Mouse (Mus musculus) adipocyte (in vitro differentiated cells): Measurements from ENCODE around the gene Ift122.
"Not testable (repeated sequence)": the region's sequence is repeated elsewhere in the genome, so short reads cannot be mapped to it uniquely, and the experiment has no call there.

Experiments used
- DNase-seq: peaks from one replicate; pipeline ENCODE4 v3.0.0-alpha.2; 2016; ENCODE audit warnings: low spot score

Gene Ift122

DNA sequence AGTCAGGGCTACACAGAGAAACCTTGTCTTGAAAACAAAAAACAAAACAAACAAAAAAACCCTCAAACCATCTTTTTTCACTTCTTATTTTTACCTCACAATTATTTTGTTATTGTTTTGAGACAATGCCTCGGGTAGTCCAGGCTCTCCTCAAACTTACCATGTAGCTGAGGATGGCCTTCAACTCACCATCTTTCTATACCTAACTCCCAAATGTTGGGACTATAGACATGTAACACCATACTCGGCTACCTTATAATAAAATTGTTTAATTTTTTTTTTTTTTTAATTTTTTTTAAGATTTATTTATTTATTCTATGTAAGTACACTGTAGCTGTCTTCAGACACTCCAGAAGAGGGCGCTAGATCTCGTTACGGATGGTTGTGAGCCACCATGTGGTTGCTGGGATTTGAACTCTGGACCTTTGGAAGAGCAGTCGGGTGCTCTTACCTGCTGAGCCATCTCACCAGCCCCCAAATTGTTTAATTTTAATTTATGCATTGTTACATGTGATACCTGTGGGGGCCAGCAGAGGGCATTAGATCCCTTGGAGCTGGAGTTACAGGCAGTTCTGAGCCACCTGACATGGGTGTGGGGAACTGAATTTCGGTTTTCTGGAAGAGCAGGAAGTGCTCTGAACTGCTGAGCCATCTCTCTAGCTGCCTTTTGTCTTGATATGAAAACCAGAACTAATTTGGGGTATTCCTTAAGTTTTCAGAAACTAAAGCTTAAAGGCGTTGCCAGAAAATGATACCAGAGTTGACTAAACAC, 6.4 kb upstream of the Ift122 start:
- DNase-seq = peak; percentile 81

DNA sequence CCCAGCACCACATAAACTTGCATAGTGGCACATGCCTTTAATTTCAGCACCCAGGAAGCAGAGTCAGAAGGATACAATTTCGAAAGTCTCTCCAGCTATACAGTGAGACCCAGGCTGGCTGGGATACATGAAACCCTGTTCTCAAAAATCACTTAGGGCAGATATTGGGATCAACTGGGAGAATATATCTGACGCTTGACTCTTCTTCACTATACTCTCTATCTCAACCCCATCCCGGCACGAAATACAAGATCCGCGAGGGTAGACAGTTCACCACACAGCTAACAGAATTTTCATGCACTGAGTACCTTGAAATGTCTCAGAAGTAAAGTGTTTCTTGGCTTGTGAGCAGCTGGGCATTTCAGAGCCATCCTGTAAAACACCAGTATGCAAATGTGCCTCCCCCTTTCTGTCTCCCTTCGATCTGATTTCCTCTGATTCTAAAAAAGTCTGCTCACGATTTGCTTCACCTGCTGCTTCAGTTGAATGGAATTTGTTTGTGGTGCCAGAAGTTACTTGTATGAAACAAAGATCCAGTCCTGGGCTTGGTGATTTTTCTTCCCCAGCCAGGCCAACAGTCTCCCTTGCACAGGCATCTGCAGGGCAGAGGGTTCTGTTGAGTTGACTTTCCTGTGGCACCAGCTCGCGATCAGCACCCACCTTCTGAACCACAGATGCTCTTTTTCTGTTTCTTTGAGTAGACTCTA, 4.5 kb upstream of the Ift122 start:
- DNase-seq = no peak

DNA sequence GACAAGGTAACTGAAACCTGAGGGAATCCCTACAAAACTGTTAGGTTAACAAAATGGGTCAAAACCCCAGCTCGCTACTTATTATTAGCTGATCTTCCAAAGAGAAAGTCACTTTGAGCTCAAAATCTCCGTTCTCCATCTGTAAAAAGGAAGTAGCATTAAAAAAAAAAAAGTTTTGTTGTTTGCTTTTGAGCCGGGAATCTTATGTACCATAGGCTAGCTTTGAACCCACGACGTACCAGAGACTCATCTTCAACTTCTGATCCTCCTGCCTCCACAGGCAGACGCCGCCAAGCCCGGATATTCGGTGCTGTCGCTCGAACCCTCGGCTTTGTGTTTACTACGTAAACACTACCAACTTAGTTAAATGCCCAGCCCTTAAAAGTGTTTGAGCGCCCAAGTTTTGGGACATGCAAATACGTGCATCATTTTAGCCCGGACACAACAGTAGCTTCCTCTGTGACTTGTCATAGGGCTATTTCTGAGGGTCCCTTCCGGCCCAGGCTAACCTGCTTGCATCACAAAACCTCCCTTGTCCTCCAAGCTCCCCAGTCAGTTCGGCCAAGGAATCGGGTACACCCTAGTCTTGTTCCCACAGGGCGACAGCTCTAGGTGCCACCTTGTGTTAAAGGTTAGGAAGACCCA, 702 bp upstream of the Ift122 start:
- DNase-seq = no peak

DNA sequence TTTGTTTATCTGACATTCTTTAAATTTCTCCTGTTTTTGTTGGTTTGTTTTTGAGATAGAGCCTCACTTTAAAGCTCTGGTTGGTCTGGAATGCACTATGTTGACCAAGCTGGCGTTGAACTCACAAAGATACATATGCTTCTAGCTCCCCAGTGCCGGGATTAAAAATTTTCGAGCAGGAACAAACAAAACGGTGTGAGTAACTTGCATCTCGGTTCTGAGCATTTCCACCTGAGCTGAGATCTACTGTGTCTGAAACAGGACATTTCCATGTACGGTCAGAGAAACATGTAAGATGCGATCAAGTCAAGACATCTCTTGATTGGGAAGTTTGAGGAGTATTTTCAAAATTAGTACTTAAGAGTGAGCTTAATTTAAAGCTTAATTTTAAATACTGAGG, 715 bp downstream of the Ift122 start:
- DNase-seq = no peak

DNA sequence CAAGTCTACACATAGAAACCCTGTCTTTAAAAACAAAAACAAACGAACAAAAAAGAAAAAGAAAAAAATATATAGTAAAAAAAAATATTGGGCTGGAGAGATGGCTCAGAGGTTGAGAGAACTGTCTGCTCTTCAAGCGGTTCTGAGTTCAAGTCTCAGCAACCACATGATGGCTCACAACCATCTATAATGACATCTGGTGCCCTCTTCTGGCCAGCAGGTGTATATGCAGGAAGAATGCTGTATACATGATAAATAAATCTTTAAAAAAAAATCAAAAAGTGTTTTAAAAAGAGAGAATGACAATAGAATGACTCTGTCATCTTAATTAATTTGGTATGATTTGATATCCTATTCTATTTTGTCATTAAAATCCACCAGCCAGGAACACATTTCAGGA, 1.2 kb downstream of the Ift122 start:
- peak; percentile 69 for DNase-seq

DNA sequence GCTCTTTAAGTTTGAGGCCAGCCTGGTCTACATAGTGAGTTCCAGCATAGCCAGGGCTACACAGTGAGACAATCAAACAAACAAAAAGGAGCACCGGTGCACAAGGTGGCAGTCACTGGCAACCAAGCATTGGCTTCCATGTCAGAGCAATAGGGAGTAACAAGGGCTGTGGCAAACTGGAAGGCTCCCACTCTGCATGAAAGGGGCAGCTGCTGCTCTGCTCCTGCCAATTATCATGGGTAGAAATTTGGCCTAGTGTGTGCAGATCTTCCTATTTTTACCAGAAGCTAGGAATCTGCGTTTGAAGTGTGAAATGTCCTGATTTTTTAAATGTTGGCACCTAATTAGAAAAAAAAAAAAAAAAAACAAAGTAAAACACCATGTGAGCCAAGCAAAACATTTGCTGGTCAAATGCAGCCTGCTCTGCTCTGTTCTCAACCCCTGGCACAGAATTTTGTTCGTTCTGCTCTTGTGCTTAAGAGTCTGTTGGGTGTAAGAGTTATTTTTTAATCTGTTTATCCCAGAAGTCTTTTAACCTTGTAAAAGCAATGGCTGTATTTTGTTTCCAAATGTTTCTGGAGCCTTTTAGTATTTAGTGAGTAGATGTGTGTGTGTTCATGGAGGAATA, 2.6 kb downstream of the Ift122 start:
- DNase-seq = peak; percentile 95

DNA sequence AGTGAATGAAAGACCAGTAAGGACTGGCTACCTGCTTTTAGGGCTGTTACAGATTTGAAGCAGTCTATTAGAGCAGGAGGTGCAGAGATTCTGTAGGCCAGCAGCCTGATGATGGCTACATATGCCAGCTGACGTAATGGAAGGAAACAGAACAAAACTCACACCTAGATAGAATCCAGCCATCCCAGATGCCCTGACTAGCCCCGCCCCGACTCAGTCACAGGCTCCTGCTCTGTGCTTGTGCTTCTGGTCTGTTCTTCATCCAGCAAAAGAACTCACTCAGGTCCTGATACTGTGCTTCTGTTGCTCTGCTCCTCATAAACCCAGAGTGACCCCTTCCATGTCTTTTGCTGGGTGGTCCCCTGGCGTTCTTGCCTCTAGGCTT, 3.1 kb downstream of the Ift122 start:
- no peak for DNase-seq

DNA sequence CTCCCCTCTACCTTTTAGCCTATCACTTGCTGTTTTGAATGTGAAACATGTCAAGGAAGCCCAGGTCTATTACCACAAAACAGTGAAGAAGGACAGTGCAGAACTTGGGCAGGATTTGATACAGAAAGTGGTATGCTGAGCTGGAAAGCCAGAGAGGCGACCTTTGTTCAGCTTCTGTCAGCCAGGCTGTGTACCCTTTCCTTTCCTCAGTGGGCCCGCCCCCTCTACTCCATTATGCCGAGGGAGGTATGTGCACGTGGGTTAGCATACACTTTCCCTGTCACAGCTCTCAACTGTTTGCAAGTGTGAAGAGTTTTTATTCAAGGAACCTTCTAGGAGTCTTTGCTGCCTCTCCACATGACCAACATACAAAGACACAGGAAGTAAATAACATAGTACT, 6.0 kb downstream of the Ift122 start:
- DNase-seq = peak; percentile 48

DNA sequence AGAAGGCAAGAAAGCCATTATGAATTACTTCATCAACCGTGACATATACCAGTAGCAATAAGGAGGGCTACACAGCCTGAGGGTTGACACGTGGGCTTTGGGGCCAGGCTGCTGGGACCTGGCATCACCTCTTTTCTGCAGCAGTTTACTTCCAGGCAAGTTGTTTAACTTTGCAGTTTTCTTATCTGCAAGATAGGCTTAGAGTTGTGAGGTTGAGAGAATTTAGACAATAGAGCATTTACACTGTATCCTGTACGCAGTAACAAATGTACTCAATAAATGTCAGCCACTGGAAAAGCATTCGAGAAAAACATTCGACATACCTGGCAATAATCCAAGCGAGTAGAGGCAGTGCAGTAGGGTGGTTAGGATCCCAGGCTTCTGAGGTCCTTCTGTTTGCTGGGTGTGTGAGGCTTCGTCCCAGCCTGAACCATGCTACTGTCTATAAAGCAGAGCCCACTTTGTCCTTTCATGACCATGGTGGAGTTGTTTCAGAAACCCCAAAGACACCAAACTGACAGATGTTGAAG, 6.8 kb downstream of the Ift122 start:
- peak; percentile 53 for DNase-seq

DNA sequence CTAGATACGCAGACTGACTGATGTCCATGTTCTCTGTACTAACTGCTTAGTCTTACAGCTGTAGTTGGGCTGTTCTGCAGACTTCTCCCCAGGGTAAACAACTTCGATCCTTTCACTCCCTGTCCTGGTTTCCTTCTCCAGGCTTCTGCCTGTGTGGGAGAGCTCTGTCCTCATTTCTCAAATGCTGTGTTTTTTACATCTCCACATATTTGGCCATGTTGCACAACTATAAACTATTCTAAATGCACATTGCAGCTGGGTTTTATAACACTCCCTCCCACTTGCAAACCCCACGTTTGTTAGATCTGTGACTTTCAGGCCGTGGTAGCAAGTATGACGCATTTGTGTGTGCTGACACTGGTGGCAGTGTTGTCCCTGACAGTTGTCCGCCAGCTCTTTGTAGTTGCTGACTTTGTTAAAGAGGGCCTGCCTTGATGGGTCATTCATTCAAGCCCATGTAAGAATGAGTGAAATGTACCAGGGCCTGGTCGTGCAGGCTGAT, 10.1 kb downstream of the Ift122 start:
- peak; percentile 85 for DNase-seq

DNA sequence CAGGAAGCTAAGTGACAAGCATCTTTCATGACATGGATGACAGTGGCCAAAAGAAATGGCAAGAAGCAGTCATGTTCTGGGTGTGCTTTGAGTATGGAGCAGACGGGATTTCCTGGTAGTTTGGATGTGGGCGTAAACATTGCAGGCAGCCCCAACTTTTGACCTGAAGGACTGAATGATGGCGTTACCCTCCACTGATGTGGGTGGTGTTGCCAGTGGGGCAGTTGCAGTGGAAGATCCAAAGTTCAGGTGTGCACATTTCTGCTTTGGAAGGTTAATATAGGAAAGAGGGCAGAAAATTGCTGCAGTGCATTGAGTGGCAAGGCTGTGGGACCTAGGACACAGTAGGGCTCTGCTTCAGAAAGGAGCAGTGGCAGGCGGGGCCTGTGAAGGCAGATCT, 12.0 kb downstream of the Ift122 start:
- DNase-seq = no peak

DNA sequence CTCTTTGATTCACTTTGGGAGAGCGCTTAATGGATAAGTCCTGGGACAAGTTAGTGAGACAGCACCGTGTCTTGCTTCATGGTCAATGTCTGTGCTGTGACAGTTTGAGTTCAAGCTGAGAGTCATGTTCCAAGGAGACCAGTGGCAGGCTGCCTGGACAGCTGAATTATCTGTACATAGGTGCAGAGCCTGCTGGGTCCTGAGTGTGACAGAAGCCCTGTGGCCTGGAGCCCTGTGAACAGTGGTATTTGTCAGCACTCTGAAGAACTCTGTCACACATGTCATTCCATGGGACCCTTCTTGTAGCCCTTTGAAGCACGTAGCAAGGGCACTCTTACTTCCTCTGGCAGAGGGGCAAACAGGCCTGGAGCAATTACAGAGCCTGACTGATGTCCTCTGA, 13.9 kb downstream of the Ift122 start:
- DNase-seq = not testable (repeated sequence)

DNA sequence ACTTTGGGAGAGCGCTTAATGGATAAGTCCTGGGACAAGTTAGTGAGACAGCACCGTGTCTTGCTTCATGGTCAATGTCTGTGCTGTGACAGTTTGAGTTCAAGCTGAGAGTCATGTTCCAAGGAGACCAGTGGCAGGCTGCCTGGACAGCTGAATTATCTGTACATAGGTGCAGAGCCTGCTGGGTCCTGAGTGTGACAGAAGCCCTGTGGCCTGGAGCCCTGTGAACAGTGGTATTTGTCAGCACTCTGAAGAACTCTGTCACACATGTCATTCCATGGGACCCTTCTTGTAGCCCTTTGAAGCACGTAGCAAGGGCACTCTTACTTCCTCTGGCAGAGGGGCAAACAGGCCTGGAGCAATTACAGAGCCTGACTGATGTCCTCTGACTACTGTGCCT, 18.0 kb downstream of the Ift122 start:
- not testable (repeated sequence) for DNase-seq

DNA sequence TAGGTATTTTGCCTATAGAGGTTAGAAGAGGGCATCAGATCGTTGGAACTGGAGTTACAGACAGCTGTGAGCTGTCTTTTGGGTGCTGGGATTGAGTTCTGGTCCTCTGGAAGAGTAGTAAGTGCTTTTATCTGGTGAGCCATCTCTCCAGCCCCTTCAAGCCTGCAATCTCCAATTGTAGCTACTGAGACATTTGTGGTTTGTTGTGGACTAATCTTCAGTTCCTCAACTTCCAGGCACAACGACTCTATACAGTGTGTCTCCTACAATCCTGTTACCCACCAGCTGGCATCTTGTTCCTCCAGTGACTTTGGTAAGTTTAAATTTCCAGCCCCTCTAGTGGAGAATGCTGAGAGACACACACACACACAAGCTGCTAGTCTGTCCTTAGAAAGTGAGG, 24.0 kb downstream of the Ift122 start:
- DNase-seq = no peak

DNA sequence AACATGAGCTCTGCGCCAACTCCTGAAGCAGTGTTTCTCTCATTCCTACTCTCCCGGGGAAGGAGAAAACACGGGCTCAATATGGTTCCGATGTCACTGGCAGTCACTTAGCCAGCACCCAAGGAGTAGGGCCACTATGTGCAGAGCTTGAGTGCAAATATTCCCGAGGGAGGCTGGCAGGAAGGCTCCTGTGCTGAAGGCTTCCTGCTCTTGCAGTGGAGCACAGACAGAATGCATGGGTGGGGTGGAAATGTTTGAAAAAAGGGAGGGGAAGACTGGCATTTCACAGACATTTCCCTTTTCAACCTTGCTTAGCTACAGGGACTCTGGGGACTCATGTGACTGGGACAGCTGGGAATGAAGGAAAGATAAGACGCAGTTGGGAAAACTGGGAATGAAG, 25.4 kb downstream of the Ift122 start:
- DNase-seq = peak; percentile 11

DNA sequence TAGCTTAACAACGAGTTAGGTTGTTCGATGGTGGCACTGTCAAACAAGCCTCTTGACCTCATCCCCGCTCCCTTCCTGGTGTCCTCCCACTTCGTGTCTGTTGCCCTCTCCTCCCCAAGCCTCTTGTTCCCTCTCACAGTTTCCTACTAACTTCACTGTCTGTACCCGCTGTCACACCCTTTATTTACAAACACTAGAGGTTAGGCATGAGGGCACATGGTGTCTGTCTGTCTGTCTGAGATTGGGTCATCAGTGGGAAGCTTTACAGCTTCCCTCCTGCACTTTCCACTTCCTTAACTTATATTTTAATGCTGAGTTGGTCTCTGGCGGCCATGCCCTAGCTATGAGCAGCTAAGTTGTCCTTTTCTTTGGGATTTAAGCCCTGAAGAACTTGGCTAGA, 26.5 kb downstream of the Ift122 start:
- peak; percentile 8 for DNase-seq

DNA sequence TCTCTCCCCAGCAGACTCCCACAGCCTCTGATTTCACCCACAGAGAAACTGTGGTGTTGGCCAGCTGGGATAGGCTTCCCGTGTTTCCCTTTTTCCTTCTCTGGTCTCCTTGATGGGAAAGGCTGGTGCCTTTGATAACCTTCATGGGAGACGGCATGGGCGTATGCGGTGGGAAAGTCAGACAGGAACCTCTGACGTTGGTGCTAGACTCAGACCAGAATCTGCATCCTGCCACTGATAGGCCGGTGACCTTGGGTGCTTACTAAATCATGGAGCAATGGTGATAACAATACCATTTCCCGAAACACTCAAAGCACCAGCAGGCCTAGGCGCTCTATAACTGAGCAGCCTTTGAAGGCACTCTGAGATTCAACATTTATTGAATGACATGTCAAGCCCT, 27.5 kb downstream of the Ift122 start:
- DNase-seq = no peak

DNA sequence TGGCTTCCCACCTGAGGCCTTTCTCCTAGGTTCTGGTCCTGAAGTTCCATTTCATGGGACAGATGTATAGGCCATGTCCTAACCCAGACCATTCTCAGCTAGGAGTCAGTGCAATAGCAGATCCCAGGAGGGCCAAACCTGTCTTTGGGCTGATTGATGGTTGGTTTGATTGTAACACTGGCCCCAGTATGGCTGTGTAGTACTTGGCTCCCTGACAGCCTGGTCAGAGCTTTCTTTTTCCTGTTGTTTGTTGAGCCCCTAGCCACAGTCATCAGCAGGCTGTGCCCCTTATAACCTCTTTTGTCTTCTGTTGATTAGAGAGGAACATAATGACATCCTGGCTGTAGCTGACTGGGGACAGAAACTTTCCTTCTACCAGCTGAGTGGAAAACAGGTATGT, 30.7 kb downstream of the Ift122 start:
- DNase-seq = peak; percentile 65

DNA sequence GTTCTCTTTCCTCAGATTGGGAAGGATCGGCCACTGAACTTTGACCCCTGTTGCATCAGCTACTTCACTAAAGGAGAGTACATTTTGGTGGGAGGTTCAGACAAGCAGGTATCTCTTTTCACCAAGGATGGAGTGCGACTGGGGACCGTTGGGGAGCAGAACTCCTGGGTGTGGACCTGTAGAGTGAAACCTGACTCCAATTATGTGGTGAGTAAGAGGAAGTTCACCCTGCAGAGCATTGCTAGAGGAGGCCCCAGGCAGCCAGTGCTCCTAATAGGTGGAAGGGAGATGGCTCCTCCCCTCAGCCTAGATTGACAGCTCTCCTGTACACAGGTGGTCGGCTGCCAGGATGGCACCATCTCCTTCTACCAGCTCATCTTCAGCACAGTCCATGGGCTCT, 33.6 kb downstream of the Ift122 start:
- DNase-seq = no peak

DNA sequence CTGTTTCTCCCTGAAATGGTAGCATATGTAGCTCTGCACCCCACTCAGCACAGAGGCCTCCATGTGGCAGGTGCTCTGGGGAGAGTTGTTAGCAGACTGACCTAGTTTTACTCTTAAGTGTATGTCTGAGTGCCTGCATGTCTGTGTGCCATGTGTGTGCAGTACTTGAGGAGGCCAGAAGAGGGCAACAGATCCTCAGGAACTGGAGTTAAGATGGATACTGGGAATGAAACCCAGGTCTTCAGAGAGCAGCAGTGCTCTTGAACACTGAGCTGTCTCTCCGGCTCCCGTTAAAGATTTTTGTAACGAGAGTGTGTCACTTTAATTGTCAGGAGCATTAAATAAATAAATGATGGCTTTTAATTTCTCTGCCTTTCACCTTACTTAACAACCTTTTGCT, 35.0 kb downstream of the Ift122 start:
- no peak for DNase-seq

DNA sequence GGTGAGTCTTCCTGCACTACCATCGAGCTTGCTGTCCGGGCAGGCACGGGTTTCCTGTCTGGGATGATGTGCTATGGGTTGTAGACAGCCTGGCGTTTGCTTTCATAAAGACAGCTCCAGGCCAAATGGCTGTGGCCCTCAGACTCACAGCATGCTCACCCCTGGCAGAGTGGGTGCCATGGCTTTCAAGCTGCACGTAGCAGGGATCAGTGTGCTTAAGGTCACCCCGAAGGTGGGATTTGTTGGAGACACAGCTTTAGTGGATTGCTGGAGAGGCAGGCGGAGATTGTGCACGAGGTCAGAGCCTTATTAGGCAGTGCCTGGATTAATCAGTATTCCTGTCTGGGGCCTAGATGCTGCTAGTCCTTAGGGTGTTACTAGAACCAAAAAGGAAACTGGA, 37.3 kb downstream of the Ift122 start:
- no peak for DNase-seq

DNA sequence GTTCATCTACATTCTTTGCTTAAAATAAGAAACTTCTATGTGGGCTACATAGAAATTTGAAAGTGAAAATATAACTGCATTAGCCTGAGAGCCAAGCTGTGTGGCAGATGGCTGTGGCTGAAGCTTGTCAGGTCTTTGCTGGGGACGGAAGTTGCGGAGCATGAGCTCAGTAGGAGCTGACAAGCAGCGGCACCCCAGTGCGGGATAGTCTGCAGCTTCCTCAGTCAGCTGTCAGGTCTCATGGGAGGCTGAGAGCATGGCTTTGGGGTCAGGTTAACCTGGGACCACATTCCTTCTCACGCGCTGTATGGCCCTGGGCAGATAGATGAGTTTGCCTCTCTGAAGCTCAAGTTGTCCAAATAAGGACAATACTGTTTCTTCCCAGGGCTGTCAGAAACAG, 37.8 kb downstream of the Ift122 start:
- DNase-seq = no peak
